Mouse (Mus musculus) G1E (cell line): Measurements from ENCODE around the gene Prepl.

Experiments
- CTCF ChIP-seq: IDR thresholded peaks from 2 replicates; pipeline ENCODE4 v1.5.1; 2012; ENCODE audit warnings: low read depth, low read length, inconsistent platforms, mixed read lengths
- GATA1 ChIP-seq: IDR thresholded peaks from 2 replicates; pipeline ENCODE4 v1.6.1; 2012; ENCODE audit warnings: borderline replicate concordance, low read length, inconsistent platforms, mixed read lengths

DNA sequence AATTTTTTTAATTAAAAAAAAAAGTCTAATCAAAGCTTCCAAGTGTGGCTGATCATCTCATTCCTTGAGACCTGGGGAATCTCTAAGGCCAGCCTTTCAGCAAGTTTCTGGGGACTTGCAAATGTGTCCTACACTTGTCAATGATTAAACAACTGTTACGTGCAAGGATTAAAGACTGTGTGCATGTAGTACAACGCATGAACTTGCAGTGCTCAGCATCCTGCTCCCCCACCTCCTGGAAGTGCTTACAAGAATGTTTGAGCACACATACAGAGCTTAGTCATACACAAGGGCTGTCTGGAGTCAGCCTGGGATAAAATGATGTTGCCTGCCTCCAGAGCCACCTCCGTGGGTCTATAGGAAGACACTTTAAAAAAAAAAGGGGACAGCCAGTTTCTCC lies 62.8 kb downstream of the Prepl start:
- no peak for TF ChIP-seq CTCF
- no peak for TF ChIP-seq GATA1
